Mouse (Mus musculus) forebrain, postnatal 0 days (tissue): Measurements from ENCODE around the gene Timm22. TPM values are rescaled to one million over a fixed set of nuclear protein-coding genes. Genes with fewer than 3 reads are reported as not detected.
A peak's percentile ranks its signal among the peaks of the same experiment; 100 is the strongest.

Source experiments
- ATAC-seq: fragments of 200-750 bp; cut with Nextera tagmentation; 2 replicates; pipeline ENCODE4 v1.8.0; 2017; ENCODE audit warnings: mild to moderate bottlenecking, moderate library complexity
- DNase-seq: peaks from one replicate; pipeline ENCODE4 v3.0.0-alpha.2; 2015
- H3K27ac ChIP-seq: fragments of 300-500 bp; sonication (generic); 2 replicates; pipeline ENCODE4 v1.5.1; 2014; ENCODE audit warnings: low read depth, mild to moderate bottlenecking, antibody characterized with exemption, low read length, moderate library complexity, mixed read lengths
- H3K27me3 ChIP-seq: fragments of 300-500 bp; sonication (generic); 2 replicates; pipeline ENCODE4 v1.6.1; 2014; ENCODE audit warnings: mild to moderate bottlenecking, low read length, mixed read lengths; ENCODE audit not compliant: insufficient read depth
- H3K36me3 ChIP-seq: fragments of 300-500 bp; sonication (generic); 2 replicates; pipeline ENCODE4 v1.6.1; 2014; ENCODE audit warnings: mild to moderate bottlenecking, moderate library complexity; ENCODE audit not compliant: insufficient read depth
- H3K4me1 ChIP-seq: fragments of 300-500 bp; sonication (generic); 2 replicates; pipeline ENCODE4 v1.6.1; 2014; ENCODE audit warnings: antibody characterized with exemption; ENCODE audit not compliant: insufficient read depth
- H3K4me2 ChIP-seq: fragments of 300-500 bp; sonication (generic); 2 replicates; pipeline ENCODE4 v1.6.1; 2014; ENCODE audit warnings: low read depth, mild to moderate bottlenecking, moderate library complexity
- H3K4me3 ChIP-seq: fragments of 300-500 bp; sonication (generic); 2 replicates; pipeline ENCODE4 v1.5.1; 2014; ENCODE audit warnings: low read depth, low read length, mixed read lengths
- H3K9ac ChIP-seq: fragments of 300-500 bp; sonication (generic); 2 replicates; pipeline ENCODE4 v1.6.1; 2014; ENCODE audit warnings: mild to moderate bottlenecking
- H3K9me3 ChIP-seq: fragments of 300-500 bp; sonication (generic); 2 replicates; pipeline ENCODE4 v1.6.1; 2016; ENCODE audit warnings: low read length
- CTCF ChIP-seq: sonication (generic); IDR thresholded peaks from 2 replicates; pipeline ENCODE4 v1.5.1; 2016; ENCODE audit warnings: antibody characterized with exemption, control low read depth, low read depth
- WGBS: fragments of 180-500 bp; shearing (Covaris S2); extraction: QIAGEN DNeasy Blood & Tissue Kit; methylation state at CpG from one replicate; pipeline ENCODE4 v1.1.7; 2014; 5-methylcytosine and 5-hydroxymethylcytosine counted together
- polyA plus RNA-seq: library from polyadenylated mRNA; unstranded; fragments of >200 nt; fragmentation: Nextera tagmentation; extraction: Ambion mirVana; gene quantifications from 2 replicates; pipeline ENCODE4 v1.2.1, GENCODE M21; 2015
- total RNA-seq: library from RNA; depleted of rRNA; stranded (reverse); fragments of >200 nt; gene quantifications from 2 replicates; pipeline ENCODE4 v1.2.3, GENCODE M21; 2014

Gene Timm22
- total and polyA plus RNA-seq, 2 experiments from 2014 or later: 56.6 to 98.2 TPM

DNA sequence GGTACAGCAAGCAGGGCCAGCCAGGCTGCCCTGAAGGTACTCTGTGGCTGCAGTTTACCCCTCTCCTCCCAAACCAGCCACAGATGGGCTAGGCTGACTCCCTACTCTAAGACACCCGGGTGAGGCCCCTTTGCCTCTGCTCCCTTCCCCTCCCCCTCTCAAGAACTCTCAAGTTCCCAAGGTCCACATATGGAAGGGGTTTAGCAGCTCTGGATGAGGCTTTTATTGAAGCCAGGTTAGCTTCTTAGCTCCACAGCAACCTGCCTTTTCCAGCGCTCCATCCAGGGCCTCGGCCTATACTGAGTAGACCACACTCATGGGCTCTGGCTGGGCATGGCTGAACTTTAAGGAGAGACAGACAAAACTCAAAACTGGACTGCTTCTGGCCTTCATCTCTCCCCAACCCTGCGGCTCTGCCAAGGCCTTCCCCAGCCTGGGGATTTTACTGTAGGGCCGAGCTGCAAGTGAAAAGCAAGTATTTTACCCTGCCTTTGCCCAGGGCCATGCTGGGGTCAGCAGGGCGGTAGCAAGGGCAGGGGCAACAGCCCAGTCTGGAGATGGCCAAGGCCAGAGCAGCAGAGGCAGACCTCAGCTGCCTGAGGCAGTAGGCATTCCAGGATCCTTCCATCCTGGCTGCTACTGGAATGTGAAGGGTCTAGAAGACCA, 23.3 kb downstream of the Timm22 start:
- Histone ChIP-seq H3K27ac (0 out of 2 replicates have a peak overlapping the region, but pooled peaks have one; percentile 10), H3K9me3 (no peaks in the 10 kb centered on the region), H3K4me3 (no peak overlapping the region), H3K4me2 (no peak overlapping the region), H3K4me1 (no peaks in the 10 kb centered on the region), H3K9ac (no peak overlapping the region), H3K36me3 (peaks cover 25% of the 10 kb centered on the region), H3K27me3 (no peaks in the 10 kb centered on the region)
- DNase-seq (no peak), ATAC-seq (no peak)
- WGBS: 78% methylated on average over 6 of the region's 6 CpGs
- no peak for TF ChIP-seq CTCF

DNA sequence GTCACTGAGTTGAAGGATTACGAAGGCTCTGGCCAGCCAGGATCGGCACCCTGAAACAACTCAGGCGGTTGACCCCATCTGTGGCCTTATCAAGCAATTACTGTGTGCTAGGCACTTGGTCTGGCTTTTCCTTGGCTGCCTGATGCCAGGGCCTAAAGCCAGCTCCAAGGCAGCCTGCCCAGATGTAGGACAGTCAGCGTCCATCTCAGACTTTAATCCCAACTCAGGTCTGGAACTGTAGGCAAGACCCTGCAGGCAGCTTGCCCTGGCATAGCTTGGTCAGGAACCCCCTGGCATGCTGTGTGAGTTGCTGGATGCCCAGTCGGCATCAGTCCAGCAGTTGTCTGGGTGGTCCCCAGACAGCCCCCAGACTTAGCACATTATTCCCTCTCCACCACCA, 29.3 kb downstream of the Timm22 start:
- Histone ChIP-seq H3K27ac (no peak overlapping the region), H3K27me3 (no peaks in the 10 kb centered on the region), H3K9me3 (no peaks in the 10 kb centered on the region), H3K4me1 (peaks cover 26% of the 10 kb centered on the region), H3K36me3 (peaks cover 39% of the 10 kb centered on the region), H3K4me2 (peak overlapping the region; percentile 41; the same call in 1 of the 2 replicates), H3K9ac (no peak overlapping the region), H3K4me3 (no peak overlapping the region)
- WGBS: 69% methylated on average over 5 of the region's 5 CpGs
- no peak for TF ChIP-seq CTCF
- DNase-seq (no peak), ATAC-seq (no peak; the same call in 1 of the 2 replicates)

DNA sequence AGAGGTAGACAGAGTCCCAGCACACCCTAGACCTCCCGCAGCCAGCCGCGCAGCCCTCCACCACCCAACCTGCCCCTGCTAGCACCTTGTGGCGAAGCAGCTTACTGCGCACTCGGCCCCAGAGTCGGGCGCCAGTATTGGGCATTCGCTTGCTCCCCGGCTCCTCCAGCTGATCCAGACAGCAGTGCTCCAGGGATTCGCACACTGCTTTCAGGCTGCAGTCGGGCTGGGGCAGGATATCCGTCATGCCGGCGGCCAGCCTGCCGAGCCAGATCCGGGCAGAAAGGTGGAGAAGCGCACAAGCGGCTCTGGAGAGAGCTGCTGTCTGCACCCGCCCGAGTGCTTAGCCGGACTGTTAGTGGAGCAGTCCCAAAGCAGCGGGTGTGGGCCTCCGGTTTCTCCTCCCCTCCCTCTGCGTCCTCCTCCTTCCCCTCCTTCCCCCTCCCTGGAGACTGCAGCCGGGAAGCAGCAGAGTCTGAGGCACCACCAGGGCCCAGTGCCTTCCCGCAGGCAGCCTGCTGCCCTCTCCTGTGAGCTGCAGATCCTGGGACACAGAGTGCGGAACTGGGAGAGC, 30.2 kb downstream of the Timm22 start:
- no peak for DNase-seq
- peak overlapping the region; percentile 17 for H3K27ac ChIP-seq
- peak; percentile 52 for ATAC-seq
- peak overlapping the region; percentile 41 for H3K4me2 ChIP-seq
- TF ChIP-seq CTCF: 0 out of 2 replicates have a peak, but pooled peaks have one; percentile 17
- no peaks in the 10 kb centered on the region for H3K27me3 ChIP-seq
- WGBS: 14% methylated on average over 26 of the region's 28 CpGs
- peaks cover 48% of the 10 kb centered on the region for H3K36me3 ChIP-seq
- 0 out of 2 replicates have a peak overlapping the region, but pooled peaks have one; percentile 4 for H3K9ac ChIP-seq
- peaks cover 27% of the 10 kb centered on the region for H3K4me1 ChIP-seq
- no peaks in the 10 kb centered on the region for H3K9me3 ChIP-seq
- H3K4me3 ChIP-seq: peak overlapping the region; percentile 22

DNA sequence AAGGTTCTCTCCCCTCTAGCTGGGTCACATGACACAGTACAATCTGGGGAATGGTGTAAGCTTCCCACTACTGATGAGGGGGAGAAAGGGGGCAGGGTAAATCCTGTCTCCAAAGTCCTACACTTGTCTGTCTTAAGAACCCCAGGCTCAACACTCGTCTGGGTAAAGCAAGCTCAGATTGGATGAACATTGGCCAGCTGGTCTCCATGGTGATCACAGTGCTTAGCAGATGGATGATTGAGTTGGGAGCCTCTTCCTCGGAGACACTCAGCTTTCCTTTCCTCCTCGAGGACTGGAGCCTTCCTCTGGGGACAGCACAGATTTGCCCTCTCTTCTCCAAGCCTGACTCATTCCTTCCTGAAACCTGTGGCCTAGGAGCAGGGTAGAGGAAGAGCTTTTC, 32.9 kb downstream of the Timm22 start:
- Histone ChIP-seq H3K27ac (peak overlapping the region; percentile 68), H3K9ac (no peak overlapping the region), H3K4me2 (no peak overlapping the region), H3K4me1 (peaks cover 27% of the 10 kb centered on the region), H3K9me3 (no peaks in the 10 kb centered on the region), H3K27me3 (no peaks in the 10 kb centered on the region), H3K36me3 (peaks cover 53% of the 10 kb centered on the region), H3K4me3 (no peak overlapping the region)
- no peak for TF ChIP-seq CTCF
- DNase-seq (peak; percentile 78), ATAC-seq (peak; percentile 83)
- WGBS: 18% methylated on average over 3 of the region's 3 CpGs

DNA sequence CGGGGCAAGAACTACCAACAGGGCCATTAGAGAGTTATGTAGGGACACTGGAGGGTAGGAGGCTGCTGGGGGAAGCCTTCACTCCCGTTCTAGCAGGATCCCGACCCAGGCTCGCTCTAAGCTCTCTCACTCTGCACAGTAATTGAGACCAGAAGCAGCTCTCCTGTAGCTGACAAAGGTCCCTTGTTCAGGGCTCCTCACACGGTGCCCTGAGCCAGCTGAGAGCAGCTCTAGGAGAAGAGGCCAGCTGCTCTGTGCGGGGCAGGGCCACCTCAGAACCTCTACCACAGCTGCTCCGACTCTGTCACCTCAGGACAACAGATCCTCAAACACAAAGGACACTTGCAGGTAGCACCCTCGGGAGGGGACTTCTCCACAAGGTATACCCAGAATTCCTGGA, 38.7 kb downstream of the Timm22 start:
- H3K4me2 ChIP-seq: no peak overlapping the region
- DNase-seq: no peak
- H3K9me3 ChIP-seq: no peaks in the 10 kb centered on the region
- no peak for ATAC-seq
- H3K4me3 ChIP-seq: no peak overlapping the region
- H3K4me1 ChIP-seq: peaks cover 24% of the 10 kb centered on the region
- TF ChIP-seq CTCF: no peak
- WGBS: 27% methylated on average over 8 of the region's 8 CpGs
- no peaks in the 10 kb centered on the region for H3K27me3 ChIP-seq
- H3K9ac ChIP-seq: no peak overlapping the region
- H3K27ac ChIP-seq: no peak overlapping the region
- peaks cover 56% of the 10 kb centered on the region for H3K36me3 ChIP-seq

DNA sequence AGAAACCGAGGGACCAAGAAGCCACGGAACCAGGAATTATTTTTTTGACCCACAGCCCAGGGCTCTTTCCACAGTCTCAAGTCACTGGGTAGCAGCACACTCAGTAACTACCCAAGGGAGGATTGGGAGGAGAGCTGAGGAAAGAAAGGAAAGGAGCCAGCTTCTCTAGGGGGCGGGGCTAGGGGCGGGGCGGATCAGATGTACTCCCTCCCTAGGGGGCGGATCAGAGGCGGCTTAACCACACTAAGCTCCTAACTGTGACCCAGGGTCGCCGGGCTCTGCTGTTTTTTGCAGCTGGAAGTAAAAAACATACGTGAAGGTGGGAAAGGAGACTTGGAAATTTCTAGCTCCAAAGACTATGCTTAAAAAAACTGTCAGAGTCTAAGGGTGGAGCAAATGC, 39.5 kb downstream of the Timm22 start:
- H3K4me3 ChIP-seq: no peak overlapping the region
- no peak for TF ChIP-seq CTCF
- no peak overlapping the region for H3K9ac ChIP-seq
- H3K9me3 ChIP-seq: no peaks in the 10 kb centered on the region
- H3K27me3 ChIP-seq: no peaks in the 10 kb centered on the region
- no peak overlapping the region for H3K4me2 ChIP-seq
- no peak for ATAC-seq
- H3K36me3 ChIP-seq: peaks cover 59% of the 10 kb centered on the region
- H3K4me1 ChIP-seq: peaks cover 19% of the 10 kb centered on the region
- 0 out of 2 replicates have a peak overlapping the region, but pooled peaks have one; percentile 9 for H3K27ac ChIP-seq
- no peak for DNase-seq
- 5% methylated on average over 10 of the region's 10 CpGs for WGBS

DNA sequence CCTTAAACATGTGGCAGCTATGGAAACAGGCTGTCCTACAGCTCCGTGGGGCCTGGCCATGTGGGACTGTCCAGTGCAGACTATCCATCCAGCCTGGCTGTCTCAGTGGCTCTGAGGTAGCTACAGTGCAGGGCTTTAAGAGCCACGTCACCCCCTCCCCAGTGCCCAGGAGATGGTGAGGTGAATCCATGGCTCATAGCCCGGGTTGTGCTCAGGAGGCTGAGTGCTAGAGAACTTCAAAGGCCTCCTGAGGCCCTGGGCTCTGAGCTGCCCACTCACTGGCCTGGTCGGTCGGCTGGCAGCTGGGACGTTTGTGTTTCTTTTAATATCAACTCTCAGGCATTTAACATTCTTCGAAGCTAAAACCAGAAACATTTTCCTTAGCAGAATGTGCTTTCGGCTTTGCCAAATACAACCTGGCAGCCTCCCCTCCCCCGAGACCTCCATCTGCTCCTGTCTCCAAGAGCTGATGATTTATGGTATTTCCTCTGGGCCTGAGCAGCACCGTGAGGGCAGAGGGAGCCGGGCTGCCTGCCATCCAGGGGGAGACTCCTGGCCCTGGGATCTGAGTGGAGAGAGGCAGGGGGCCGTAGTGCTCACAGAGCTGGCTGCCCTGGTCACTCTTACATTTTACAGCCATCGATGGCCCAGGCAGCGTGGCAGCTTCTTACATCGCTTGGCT, 42.9 kb downstream of the Timm22 start:
- ATAC-seq (peak; percentile 78), DNase-seq (peak; percentile 84)
- no peak for TF ChIP-seq CTCF
- WGBS: 16% methylated on average over 15 of the region's 15 CpGs
- Histone ChIP-seq H3K36me3 (peaks cover 61% of the 10 kb centered on the region), H3K4me2 (peak overlapping the region; percentile 32; the same call in 1 of the 2 replicates), H3K9me3 (no peaks in the 10 kb centered on the region), H3K4me3 (no peak overlapping the region), H3K9ac (peak overlapping the region; percentile 37), H3K27ac (peak overlapping the region; percentile 91), H3K27me3 (no peaks in the 10 kb centered on the region), H3K4me1 (peaks cover 19% of the 10 kb centered on the region)
